Mouse (Mus musculus): Measurements from ENCODE around the gene Etv4. TPM values are rescaled to one million over a fixed set of nuclear protein-coding genes. Genes with fewer than 3 reads are reported as not detected.

Etv4 gene
- polyA plus RNA-seq, 1 experiment from 2014 or later, result 4.9 TPM

- Histone ChIP-seq H3K4me1 (ENCODE audit: control insufficient read depth, insufficient read depth, low read length) (peaks cover 14% of the 10 kb centered on the region; the same call in 1 of the 2 replicates), H3K9me3 (replicated peaks; ENCODE audit: control insufficient read depth, low read length) (no peaks in the 10 kb centered on the region), H3K27me3 (ENCODE audit: control insufficient read depth, insufficient read depth, low read length) (0 out of 2 replicates have a peak, but pooled peaks cover 5% of the 10 kb centered on the region), H3K27ac (ENCODE audit: low read length) (no peak overlapping the region), H3K36me3 (ENCODE audit: control insufficient read depth, insufficient read depth, low read length) (no peaks in the 10 kb centered on the region), H3K4me3 (replicated peaks; ENCODE audit: low read length) (no peak overlapping the region), H3K4me2 (ENCODE audit: low read depth, low read length) (0 out of 2 replicates have a peak overlapping the region, but pooled peaks have one; percentile 8), H3K9ac (ENCODE audit: low read length) (peak overlapping the region; percentile 37; the same call in 1 of the 2 replicates)
- peak; percentile 38; the same call in 1 of the 2 replicates for ATAC-seq (ENCODE audit: insufficient read depth, low FRiP score)
- WGBS, result 14% methylated on average over 22 of the region's 22 CpGs
These were observed 30.2 kb upstream of the Etv4 start for GRCm38 (mm10) chr11:101815103-101816085.

GRCm38 (mm10) chr11:101814375-101815102 lies 29.4 kb upstream of the Etv4 start:
- Histone ChIP-seq H3K27me3 (ENCODE audit: control insufficient read depth, insufficient read depth, low read length) (0 out of 2 replicates have a peak, but pooled peaks cover 5% of the 10 kb centered on the region), H3K9ac (ENCODE audit: low read length) (peak overlapping the region; percentile 37; the same call in 1 of the 2 replicates), H3K9me3 (replicated peaks; ENCODE audit: control insufficient read depth, low read length) (no peaks in the 10 kb centered on the region), H3K4me3 (replicated peaks; ENCODE audit: low read length) (no peak overlapping the region), H3K4me1 (ENCODE audit: control insufficient read depth, insufficient read depth, low read length) (peaks cover 14% of the 10 kb centered on the region; the same call in 1 of the 2 replicates), H3K36me3 (ENCODE audit: control insufficient read depth, insufficient read depth, low read length) (no peaks in the 10 kb centered on the region), H3K4me2 (ENCODE audit: low read depth, low read length) (peak overlapping the region; percentile 42; the same call in 1 of the 2 replicates), H3K27ac (ENCODE audit: low read length) (no peak overlapping the region)
- peak; percentile 9; the same call in 1 of the 2 replicates for ATAC-seq (ENCODE audit: insufficient read depth, low FRiP score)
- 26% methylated on average over 23 of the region's 23 CpGs for WGBS

GRCm38 (mm10) chr11:101813259-101813658 lies 28.1 kb upstream of the Etv4 start:
- no peak overlapping the region for H3K4me3 ChIP-seq (replicated peaks; ENCODE audit: low read length)
- WGBS, result under 1% methylated on average over 7 of the region's 7 CpGs
- no peak for ATAC-seq (ENCODE audit: insufficient read depth, low FRiP score)
- H3K27ac ChIP-seq (ENCODE audit: low read length), result no peak overlapping the region
- H3K36me3 ChIP-seq (ENCODE audit: control insufficient read depth, insufficient read depth, low read length), result no peaks in the 10 kb centered on the region
- no peaks in the 10 kb centered on the region for H3K9me3 ChIP-seq (replicated peaks; ENCODE audit: control insufficient read depth, low read length)
- H3K4me2 ChIP-seq (ENCODE audit: low read depth, low read length), result no peak overlapping the region
- H3K4me1 ChIP-seq (ENCODE audit: control insufficient read depth, insufficient read depth, low read length), result peaks cover 14% of the 10 kb centered on the region; the same call in 1 of the 2 replicates
- H3K27me3 ChIP-seq (ENCODE audit: control insufficient read depth, insufficient read depth, low read length), result 0 out of 2 replicates have a peak, but pooled peaks cover 5% of the 10 kb centered on the region
- no peak overlapping the region for H3K9ac ChIP-seq (ENCODE audit: low read length)

DNA sequence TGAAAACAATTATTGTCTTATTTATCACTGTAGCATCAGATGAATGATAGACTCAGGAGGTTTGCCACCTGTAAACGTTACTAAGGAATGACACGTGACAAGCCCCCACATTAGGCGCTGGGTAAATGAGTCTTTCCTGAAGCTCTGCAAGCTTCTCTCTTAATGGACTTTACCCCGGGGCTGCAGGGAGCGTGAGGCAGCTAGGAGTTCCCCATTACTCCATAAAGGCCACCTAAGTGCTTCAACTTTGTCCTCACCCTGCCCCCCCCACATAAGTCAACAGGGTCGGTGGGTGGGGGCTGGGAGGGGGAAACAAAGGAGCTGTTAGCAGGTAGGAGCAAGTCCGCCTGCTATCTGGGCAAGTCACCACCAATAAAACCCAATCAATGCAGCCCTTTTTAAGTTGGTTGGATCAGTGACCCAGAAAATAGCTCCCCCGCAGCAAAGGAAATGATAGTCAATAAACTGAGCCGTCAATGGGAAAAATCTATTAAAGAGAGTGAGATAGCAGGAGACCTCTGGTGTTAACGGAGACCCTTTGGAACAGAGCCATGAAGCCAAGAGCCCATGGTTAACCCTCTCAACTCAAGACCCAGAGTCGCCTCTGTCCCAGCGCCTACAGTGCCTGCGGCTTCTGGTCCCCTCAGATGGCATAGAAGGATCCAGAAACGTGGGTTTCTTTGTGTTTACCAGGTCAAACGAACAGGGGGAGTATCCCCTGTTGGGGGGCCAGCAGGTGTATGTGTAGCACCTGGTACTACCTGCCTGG lies 24.1 kb upstream of the Etv4 start:
- no peak overlapping the region for H3K4me3 ChIP-seq (replicated peaks; ENCODE audit: low read length)
- no peak overlapping the region for H3K9ac ChIP-seq (ENCODE audit: low read length)
- WGBS, result 29% methylated on average over 15 of the region's 15 CpGs
- H3K4me1 ChIP-seq (ENCODE audit: control insufficient read depth, insufficient read depth, low read length), result no peaks in the 10 kb centered on the region
- H3K9me3 ChIP-seq (replicated peaks; ENCODE audit: control insufficient read depth, low read length), result no peaks in the 10 kb centered on the region
- peak; percentile 45; the same call in 1 of the 2 replicates for ATAC-seq (ENCODE audit: insufficient read depth, low FRiP score)
- H3K4me2 ChIP-seq (ENCODE audit: low read depth, low read length), result peak overlapping the region; percentile 4; the same call in 1 of the 2 replicates
- 0 out of 2 replicates have a peak, but pooled peaks cover 3% of the 10 kb centered on the region for H3K27me3 ChIP-seq (ENCODE audit: control insufficient read depth, insufficient read depth, low read length)
- no peak overlapping the region for H3K27ac ChIP-seq (ENCODE audit: low read length)
- H3K36me3 ChIP-seq (ENCODE audit: control insufficient read depth, insufficient read depth, low read length), result no peaks in the 10 kb centered on the region

DNA sequence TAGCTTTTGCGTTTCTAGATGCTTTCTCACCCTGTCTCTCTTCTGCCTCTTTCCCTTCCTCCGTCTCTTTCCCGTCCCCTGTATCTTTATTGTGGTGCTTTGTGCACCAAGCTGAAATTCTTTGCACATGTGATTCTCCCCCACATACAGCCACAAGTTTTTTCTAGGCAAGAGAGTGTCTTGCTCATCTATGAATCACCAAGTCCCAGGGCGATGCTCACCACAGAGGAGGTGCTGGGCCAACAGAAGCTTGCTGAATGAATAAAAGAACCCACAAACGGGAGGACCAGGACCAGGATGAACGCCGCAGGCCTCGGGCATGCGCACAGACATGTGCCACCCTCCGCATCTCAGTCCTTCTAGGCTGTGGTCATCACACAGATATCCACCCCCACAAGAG lies 22.1 kb upstream of the Etv4 start:
- WGBS, result 82% methylated on average over 10 of the region's 10 CpGs

DNA sequence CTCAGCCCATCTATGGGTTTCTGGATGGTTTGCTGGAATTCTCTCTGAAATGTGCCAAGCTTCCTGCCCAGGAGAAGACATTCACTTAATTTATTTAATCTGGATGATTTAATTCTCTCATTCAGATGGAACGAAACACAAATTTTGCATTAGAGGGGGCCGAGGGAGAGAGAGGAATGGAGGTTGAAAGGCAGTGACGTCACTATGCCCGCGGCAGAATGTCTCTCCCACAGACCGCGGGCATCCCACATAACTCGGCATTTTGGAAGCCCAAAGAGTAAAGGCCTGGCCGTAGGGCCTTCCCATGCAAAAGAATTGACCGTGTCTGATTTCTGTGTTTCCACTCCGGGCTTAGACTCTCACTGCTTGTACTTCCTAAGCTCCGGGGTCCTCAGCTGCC lies 21.6 kb upstream of the Etv4 start:
- Histone ChIP-seq H3K27ac (ENCODE audit: low read length) (no peak overlapping the region), H3K9me3 (replicated peaks; ENCODE audit: control insufficient read depth, low read length) (no peaks in the 10 kb centered on the region), H3K4me2 (ENCODE audit: low read depth, low read length) (no peak overlapping the region), H3K9ac (ENCODE audit: low read length) (no peak overlapping the region), H3K36me3 (ENCODE audit: control insufficient read depth, insufficient read depth, low read length) (no peaks in the 10 kb centered on the region), H3K4me3 (replicated peaks; ENCODE audit: low read length) (no peak overlapping the region), H3K27me3 (ENCODE audit: control insufficient read depth, insufficient read depth, low read length) (no peaks in the 10 kb centered on the region), H3K4me1 (ENCODE audit: control insufficient read depth, insufficient read depth, low read length) (no peaks in the 10 kb centered on the region)
- 62% methylated on average over 12 of the region's 12 CpGs for WGBS
- no peak for ATAC-seq (ENCODE audit: insufficient read depth, low FRiP score)

More for the DNA sequence above, 22.1 kb upstream of the Etv4 start:
- H3K36me3 ChIP-seq (ENCODE audit: control insufficient read depth, insufficient read depth, low read length), result no peaks in the 10 kb centered on the region
- ATAC-seq (ENCODE audit: insufficient read depth, low FRiP score), result no peak
- H3K4me1 ChIP-seq (ENCODE audit: control insufficient read depth, insufficient read depth, low read length), result no peaks in the 10 kb centered on the region
- no peaks in the 10 kb centered on the region for H3K27me3 ChIP-seq (ENCODE audit: control insufficient read depth, insufficient read depth, low read length)
- H3K9me3 ChIP-seq (replicated peaks; ENCODE audit: control insufficient read depth, low read length), result no peaks in the 10 kb centered on the region
- H3K4me3 ChIP-seq (replicated peaks; ENCODE audit: low read length), result no peak overlapping the region
- H3K9ac ChIP-seq (ENCODE audit: low read length), result no peak overlapping the region
- no peak overlapping the region for H3K4me2 ChIP-seq (ENCODE audit: low read depth, low read length)
- no peak overlapping the region for H3K27ac ChIP-seq (ENCODE audit: low read length)

DNA sequence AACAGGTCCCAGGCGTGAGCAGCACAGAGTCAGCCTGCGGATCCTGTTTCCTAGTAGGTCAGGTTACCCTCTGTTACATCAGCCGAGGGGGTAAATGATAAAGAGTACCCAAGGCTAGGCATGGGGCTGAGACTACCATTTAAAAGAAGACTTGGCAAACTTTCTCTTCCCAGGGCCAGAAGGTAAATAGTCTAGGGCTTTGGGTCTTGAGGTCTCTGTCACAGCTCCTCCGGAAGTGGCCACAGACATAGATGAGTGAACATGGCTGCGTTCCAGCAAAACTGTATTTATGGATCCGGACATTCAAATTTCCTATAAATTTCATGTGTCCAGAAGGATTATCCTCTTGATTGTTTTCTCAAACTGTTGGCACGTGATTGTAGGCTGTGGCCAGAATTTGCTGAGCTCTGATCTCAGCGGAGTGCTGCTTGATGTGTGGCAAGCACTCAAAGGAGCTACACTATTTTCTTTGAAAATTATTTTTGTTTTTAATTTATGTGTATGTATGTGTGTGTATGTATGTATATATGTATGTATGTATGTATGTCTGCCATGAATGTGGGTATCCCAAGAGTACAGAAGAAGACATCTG lies 20.0 kb upstream of the Etv4 start:
- H3K4me1 ChIP-seq (ENCODE audit: control insufficient read depth, insufficient read depth, low read length), result no peaks in the 10 kb centered on the region; the same call in 1 of the 2 replicates
- H3K27me3 ChIP-seq (ENCODE audit: control insufficient read depth, insufficient read depth, low read length), result no peaks in the 10 kb centered on the region
- no peaks in the 10 kb centered on the region for H3K36me3 ChIP-seq (ENCODE audit: control insufficient read depth, insufficient read depth, low read length)
- 67% methylated on average over 8 of the region's 8 CpGs for WGBS
- no peak for ATAC-seq (ENCODE audit: insufficient read depth, low FRiP score)
- no peak overlapping the region for H3K4me2 ChIP-seq (ENCODE audit: low read depth, low read length)
- no peaks in the 10 kb centered on the region for H3K9me3 ChIP-seq (replicated peaks; ENCODE audit: control insufficient read depth, low read length)
- no peak overlapping the region for H3K4me3 ChIP-seq (replicated peaks; ENCODE audit: low read length)
- H3K27ac ChIP-seq (ENCODE audit: low read length), result no peak overlapping the region
- H3K9ac ChIP-seq (ENCODE audit: low read length), result no peak overlapping the region

- 10% methylated on average over 5 of the region's 5 CpGs for WGBS
- H3K4me1 ChIP-seq (ENCODE audit: control insufficient read depth, insufficient read depth, low read length), result no peaks in the 10 kb centered on the region; the same call in 1 of the 2 replicates
- no peak overlapping the region for H3K9ac ChIP-seq (ENCODE audit: low read length)
- ATAC-seq (ENCODE audit: insufficient read depth, low FRiP score), result no peak
- H3K27ac ChIP-seq (ENCODE audit: low read length), result no peak overlapping the region
- H3K36me3 ChIP-seq (ENCODE audit: control insufficient read depth, insufficient read depth, low read length), result no peaks in the 10 kb centered on the region
- H3K9me3 ChIP-seq (replicated peaks; ENCODE audit: control insufficient read depth, low read length), result no peaks in the 10 kb centered on the region
- no peaks in the 10 kb centered on the region for H3K27me3 ChIP-seq (ENCODE audit: control insufficient read depth, insufficient read depth, low read length)
- no peak overlapping the region for H3K4me2 ChIP-seq (ENCODE audit: low read depth, low read length)
- H3K4me3 ChIP-seq (replicated peaks; ENCODE audit: low read length), result no peak overlapping the region
These were observed 16.2 kb upstream of the Etv4 start for GRCm38 (mm10) chr11:101801386-101801785.

Measured in stomach, embryonic 16.5 days (tissue).